Comparison of ENCODE assay signal across 9 mouse cellular contexts in genomic region chr13:81369564-81369963, GRCm38 (mm10).
DNase-seq lines count a peak whose midpoint lies in the region; ATAC-seq and TF ChIP-seq lines count a peak whose summit lies in the region.
"Had no signal": no experiment of that assay in that cellular context is flagged by ENCODE, and none has a peak within 500 bp of the region (broad histone marks: within the 10 kb centered on the region; RNA-seq: fewer than 3 reads in every experiment).

No protein-coding gene starts in this region.

- TF ChIP-seq CTCF in kidney, postnatal 0 days (IDR thresholded peaks at IDR 0.05; ENCODE audit: low read depth) = peak; percentile 83
- peak; percentile 68 for TF ChIP-seq CTCF in E14TG2a.4 (conservative IDR thresholded peaks at IDR 0.05; ENCODE audit: low read length)

- ATAC-seq in kidney, postnatal 0 days (replicated peaks; ENCODE audit: low FRiP score, low read depth) = no peak
- ATAC-seq in forebrain, embryonic 16.5 days = 0 out of 2 replicates have a peak, but pooled peaks have one; percentile 47

- no peak overlapping the region for H3K27ac ChIP-seq in kidney, postnatal 0 days
- no peak overlapping the region for H3K27ac ChIP-seq in forebrain, embryonic 16.5 days (ENCODE audit: low read length)

- no peak overlapping the region for H3K4me2 ChIP-seq in kidney, postnatal 0 days (ENCODE audit: low read length)
- no peak overlapping the region for H3K4me2 ChIP-seq in forebrain, embryonic 16.5 days (ENCODE audit: low read length)

- H3K9me3 ChIP-seq in kidney, postnatal 0 days (replicated peaks; ENCODE audit: low read length) = no peaks in the 10 kb centered on the region
- H3K9me3 ChIP-seq in E14TG2a.4 (ENCODE audit: low read length) = no peaks in the 10 kb centered on the region
- no peaks in the 10 kb centered on the region for H3K9me3 ChIP-seq in forebrain, embryonic 16.5 days (ENCODE audit: control insufficient read depth, low read length)

- no peak overlapping the region for H3K4me3 ChIP-seq in kidney, postnatal 0 days (replicated peaks; ENCODE audit: low read depth, low read length)
- no peak overlapping the region for H3K4me3 ChIP-seq in E14TG2a.4 (replicated peaks; ENCODE audit: low read length)
- H3K4me3 ChIP-seq in forebrain, embryonic 16.5 days (replicated peaks; ENCODE audit: low read length) = no peak overlapping the region

- 87% methylated on average over 2 of the region's 2 CpGs for WGBS in kidney, postnatal 0 days
- WGBS in forebrain, embryonic 16.5 days = 96% methylated on average over 2 of the region's 2 CpGs

- H3K27me3 ChIP-seq in kidney, postnatal 0 days (ENCODE audit: insufficient read depth, low read length) = no peaks in the 10 kb centered on the region
- H3K27me3 ChIP-seq in E14TG2a.4 (ENCODE audit: insufficient read depth, low read length) = no peaks in the 10 kb centered on the region
- H3K27me3 ChIP-seq in forebrain, embryonic 16.5 days (replicated peaks; ENCODE audit: control insufficient read depth, insufficient read depth, low read length) = no peaks in the 10 kb centered on the region

- no peaks in the 10 kb centered on the region for H3K36me3 ChIP-seq in kidney, postnatal 0 days (ENCODE audit: insufficient read depth, low read length)
- no peaks in the 10 kb centered on the region for H3K36me3 ChIP-seq in E14TG2a.4 (ENCODE audit: insufficient read depth, low read length)
- no peaks in the 10 kb centered on the region for H3K36me3 ChIP-seq in forebrain, embryonic 16.5 days (ENCODE audit: control insufficient read depth, insufficient read depth)

- DNase-seq in kidney, postnatal 0 days (ENCODE audit: low spot score) = peak; percentile 72
- no peak for DNase-seq in kidney, adult 18-20 months
- peak; percentile 30 for DNase-seq in CD4-positive helper T cell, adult 2 months (ENCODE audit: low read depth, low spot score)
- no peak for DNase-seq in spleen, postnatal 14 days (ENCODE audit: low spot score in 2 of 2)
- DNase-seq in left cerebral cortex, adult 18-20 months (ENCODE audit: low spot score in 2 of 2) = no peak
- DNase-seq in cerebellum, adult 11-12 months = no peak
- DNase-seq: left cerebral cortex, postnatal 4 days had no signal

- no peaks in the 10 kb centered on the region for H3K4me1 ChIP-seq in kidney, postnatal 0 days (replicated peaks; ENCODE audit: insufficient read depth, low read length)
- H3K4me1 ChIP-seq in E14TG2a.4 (replicated peaks; ENCODE audit: low read depth, low read length) = no peaks in the 10 kb centered on the region
- no peaks in the 10 kb centered on the region for H3K4me1 ChIP-seq in forebrain, embryonic 16.5 days (replicated peaks; ENCODE audit: control insufficient read depth, insufficient read depth, low read length)

- H3K9ac ChIP-seq in kidney, postnatal 0 days (ENCODE audit: low read depth, low read length) = no peak overlapping the region
- no peak overlapping the region for H3K9ac ChIP-seq in forebrain, embryonic 16.5 days (replicated peaks; ENCODE audit: low read depth, low read length)

Comparison
In these comparisons a context has a peak if more than half of its experiments do, and no peak if none do; other contexts are left out.
1. DNase-seq: peak in kidney, postnatal 0 days (single experiment) and CD4-positive helper T cell, adult 2 months (single experiment); none in kidney, adult 18-20 months (single experiment), spleen, postnatal 14 days (0 of 2), left cerebral cortex, adult 18-20 months (0 of 2) and cerebellum, adult 11-12 months (single experiment).